Mouse (Mus musculus) cerebral cortex, adult 2 months (tissue): ENCODE measurements around the gene Ltbp1.

Source experiments
- WGBS: fragments of 180-500 bp; shearing (Covaris S2); methylation state at CpG from one replicate; pipeline ENCODE4 v1.1.7; 2018; 5-methylcytosine and 5-hydroxymethylcytosine counted together

Ltbp1 gene

DNA sequence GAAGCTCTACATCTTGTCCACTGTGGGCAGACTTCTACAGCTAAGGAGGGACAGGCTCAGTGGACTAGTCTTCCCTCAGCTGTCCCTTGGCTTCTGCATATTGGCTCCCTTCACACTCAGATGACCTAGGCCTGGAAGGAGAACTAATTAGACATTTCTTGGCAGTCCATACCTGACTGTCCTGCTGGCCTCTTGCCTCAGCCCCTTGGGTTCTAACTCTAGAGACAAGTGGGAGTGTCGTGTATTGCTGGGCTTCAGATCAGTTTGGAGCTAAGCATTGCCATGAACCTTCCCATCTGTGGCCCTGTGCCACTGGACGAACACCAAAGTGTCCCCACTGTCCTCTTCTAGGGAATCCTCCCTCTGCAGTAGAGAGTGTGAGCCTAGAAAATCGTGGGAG is 288.4 kb downstream of the Ltbp1 start:
- WGBS, result 69% methylated on average over 3 of the region's 3 CpGs

DNA sequence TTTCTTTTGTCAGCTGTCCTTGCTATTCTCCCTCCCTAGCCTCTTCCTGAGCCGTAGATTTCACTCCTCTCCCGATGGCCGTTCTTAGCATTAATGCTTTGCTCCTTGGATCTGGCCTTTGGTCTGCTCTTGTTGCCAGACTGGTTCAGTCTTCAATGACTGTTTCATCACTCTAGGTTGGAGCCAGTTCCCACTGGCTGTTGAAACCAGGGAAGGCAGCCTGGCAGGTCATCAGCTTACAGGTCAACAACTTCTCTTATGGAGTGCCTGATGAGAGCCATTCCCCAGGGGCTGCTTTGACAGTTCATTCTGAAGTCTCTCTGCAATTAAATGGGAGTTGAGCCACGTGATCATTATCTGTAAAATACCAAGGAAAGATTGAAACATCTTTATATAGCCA is 295.5 kb downstream of the Ltbp1 start:
- 80% methylated on average over 4 of the region's 4 CpGs for whole genome bisulfite sequencing

DNA sequence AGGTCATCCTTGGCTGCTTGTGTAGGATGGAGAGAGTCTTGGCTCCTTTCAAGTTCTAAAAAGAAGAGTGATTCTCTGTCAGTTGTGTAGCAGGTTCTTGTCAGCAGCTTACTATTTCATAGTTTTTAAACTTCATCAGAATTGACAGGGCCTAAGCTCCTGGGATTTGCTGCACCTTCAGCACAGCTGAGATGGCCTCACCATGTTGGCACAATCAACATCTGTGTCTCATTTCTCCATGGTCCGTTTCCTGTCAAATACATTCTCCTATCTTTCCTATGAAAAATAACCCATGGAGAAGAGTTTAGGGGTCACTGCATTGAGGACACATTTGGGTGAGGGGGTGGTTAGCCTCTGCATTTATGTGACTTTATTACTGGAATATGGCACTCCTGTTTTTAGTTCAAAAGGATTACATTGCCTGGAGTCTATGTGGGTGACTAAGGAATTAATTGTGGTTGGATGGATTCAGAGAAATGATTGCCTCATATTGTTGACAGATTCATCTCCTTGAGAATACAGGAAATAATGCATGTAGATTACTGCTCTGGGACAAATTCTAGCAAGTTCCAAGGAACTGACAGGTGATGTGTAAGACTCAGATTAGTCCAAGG is 299.5 kb downstream of the Ltbp1 start:
- WGBS, result 90% methylated on average over 1 of the region's 1 CpGs

DNA sequence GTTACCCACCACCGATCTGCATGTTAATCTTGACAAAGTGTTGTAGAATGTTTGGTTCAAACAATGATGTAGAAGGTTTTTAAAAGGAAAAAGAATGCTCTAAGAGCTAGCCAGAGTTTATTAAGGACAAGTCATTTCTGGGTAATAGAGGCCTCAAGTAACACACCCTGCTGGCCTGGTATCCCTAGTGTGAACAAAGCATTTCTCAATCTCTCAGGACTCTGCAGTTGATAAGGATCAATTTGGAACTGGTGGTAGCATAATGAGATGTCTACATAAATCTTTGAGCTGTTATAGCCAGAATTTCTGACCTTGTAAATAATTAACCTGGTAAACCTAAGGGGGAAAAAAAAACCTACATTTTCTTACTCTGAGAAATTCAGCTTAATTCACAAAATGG is 300.3 kb downstream of the Ltbp1 start:
- 81% methylated on average over 1 of the region's 1 CpGs for WGBS

DNA sequence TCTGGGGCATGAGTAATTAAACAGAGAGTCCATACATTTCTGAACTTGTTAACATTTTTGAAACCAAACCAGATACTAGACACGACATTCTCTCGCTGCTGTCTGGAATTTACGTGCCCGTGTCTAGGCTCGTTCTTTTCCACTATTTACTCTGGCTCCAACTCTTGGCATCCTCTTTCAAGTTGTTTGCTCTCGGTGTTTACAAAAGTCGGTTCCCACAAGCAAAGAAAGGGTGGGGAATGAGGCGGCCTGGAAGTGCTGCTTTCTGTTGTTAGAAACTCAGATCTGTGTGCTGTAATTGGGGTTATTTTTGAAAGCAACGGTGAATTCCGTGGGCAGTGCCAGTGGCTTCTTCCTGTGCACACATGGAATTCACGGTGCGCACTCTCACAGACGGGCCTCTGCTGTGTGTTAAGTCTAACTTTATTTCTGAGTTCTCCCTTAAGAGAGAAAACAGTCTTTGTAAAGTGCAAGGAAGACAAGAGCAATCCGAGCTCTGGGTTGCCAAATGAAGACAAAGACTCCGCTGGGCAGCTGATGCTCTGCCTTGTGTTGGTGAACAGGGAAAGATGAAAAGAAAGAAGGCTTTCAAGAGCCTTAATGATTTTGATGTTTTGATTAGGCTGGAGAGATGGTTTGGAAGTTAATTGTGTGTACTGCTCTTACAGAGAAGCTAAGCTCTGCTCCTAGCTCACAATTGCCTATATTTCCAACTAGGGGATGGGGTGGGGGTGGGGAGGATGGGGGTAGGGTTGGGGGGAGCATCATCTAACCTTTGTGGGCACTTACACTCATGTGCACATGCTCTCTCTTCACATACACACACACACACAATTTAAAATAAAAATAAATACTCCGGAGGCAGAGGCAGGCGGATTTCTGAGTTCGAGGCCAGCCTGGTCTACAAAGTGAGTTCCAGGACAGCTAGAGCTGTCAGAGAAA is 302.0 kb downstream of the Ltbp1 start:
- 43% methylated on average over 18 of the region's 18 CpGs for WGBS

DNA sequence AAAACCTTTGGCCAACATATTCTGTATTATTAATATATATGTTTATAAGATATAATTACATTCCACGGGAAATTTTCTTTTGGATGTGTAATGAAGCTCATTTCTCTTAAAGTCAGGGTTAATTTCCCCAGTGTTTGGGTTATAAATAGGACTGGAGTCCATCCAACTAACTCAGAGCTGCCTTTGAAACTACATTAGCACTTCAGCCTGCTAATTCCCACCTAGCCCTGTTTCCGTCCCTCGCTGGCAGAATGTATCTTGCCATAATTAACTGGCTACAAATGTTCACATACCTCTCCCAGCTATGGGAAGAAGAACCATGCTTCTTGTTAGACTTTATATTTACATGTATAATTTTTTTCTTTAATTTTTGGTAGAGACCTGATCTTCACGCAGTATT is 311.7 kb downstream of the Ltbp1 start:
- 38% methylated on average over 4 of the region's 4 CpGs for WGBS

DNA sequence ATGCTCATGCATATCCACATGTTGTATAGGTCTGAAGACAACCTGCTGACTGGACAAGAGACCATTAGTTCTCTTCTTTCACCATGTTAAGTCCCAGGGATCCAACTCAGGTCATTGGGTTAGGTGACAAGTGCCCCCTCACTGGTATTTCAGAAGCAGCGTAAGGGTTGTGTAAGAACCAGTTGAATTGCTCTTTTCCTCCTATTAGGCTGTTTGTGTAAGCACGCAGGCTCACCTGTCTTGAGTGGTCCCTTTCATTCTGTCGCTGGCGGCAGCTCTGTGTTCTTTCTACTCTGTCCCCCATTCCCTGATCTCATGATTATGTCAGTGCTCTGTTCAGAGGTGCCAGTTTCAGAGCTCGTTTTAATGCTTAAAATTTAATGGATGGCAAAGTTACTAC is 317.9 kb downstream of the Ltbp1 start:
- 78% methylated on average over 5 of the region's 5 CpGs for WGBS

DNA sequence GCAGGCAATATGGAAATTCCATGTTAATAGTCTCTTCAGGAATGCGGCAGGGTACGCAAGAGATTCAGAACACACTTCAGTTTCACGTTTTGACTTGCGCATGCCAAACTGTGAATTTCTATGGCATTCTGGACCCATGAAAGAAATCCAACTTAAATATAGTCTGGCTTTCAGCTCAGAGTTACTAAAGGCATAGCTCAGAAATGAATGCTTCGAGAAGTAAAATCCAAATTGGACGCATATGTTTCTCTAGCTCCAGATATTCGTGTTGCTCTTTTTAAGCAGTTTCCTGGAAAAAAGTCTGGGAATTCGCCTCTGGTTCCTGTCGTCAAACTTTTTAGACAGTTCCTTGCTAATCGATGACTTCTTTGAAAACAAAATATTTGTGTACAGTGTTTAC is 318.4 kb downstream of the Ltbp1 start:
- 60% methylated on average over 10 of the region's 10 CpGs for WGBS

DNA sequence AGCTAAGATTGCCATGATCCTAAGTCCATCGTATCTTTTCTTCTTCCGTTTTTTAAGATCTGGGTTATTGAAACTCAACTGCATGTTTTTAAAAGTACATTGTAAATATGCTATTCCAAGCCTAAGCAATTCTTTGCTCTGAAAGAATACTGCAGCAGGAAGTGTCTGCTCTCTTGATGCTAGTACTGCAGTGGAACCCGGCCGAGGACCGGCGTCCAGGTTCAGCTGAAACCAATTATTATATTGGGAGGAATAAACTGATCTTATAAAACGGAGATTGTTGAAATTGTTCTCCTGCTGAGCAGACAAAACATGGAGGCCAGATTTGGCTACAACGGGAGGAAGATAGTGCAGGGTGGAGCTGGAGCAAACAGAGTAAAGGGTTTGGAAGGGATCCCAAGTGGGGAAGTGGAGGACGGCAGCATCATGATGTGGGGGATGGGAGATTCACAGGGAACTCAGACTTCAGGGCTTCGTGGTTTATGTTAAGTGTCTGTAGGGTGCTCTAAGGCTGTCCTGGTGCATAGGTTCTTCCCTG is 322.8 kb downstream of the Ltbp1 start:
- 75% methylated on average over 10 of the region's 10 CpGs for WGBS

DNA sequence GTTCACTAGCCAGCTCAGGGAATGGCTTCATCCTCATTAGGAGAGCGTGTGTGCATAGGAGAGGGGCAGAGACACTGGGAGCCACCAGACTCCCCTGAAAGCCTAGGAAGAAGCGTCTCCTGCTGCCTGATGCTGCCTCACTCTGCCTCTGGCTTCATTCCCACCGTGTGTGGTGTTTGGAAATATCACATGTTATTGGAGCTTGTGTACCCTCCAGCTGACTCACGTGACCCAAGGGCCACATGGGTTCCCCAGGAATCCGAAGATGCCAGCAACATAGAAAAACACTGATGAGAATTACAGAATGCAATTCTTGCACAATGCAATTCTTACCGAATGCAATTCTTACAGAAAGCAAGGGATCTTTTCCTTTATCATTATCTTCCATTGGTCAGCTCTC is 325.0 kb downstream of the Ltbp1 start:
- 82% methylated on average over 6 of the region's 6 CpGs for WGBS

DNA sequence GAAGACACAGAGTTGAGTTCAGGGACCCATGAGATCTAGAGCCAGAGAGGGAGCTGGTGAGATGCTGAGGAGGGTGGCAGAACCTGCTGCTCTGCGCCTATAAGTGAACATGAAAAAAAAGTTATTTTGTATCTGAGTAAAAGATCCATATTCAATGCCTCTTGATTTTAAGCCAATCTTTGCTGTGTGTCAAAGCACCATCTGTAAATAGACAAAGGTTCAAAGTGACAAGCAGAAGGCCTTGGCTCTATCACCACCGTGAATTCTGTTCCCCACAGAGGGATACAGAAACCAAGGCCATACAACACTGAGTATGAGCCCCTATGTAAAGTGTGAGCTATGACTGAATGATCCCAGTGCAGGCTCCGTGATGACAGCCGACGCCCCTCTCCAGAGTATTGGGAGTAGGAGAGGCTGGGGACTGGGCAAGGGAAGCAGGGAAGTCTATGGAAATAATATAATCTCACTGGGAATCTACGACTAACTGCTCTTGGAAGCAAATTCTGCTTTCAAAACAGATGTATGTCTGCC is 326.1 kb downstream of the Ltbp1 start:
- 84% methylated on average over 6 of the region's 6 CpGs for WGBS

DNA sequence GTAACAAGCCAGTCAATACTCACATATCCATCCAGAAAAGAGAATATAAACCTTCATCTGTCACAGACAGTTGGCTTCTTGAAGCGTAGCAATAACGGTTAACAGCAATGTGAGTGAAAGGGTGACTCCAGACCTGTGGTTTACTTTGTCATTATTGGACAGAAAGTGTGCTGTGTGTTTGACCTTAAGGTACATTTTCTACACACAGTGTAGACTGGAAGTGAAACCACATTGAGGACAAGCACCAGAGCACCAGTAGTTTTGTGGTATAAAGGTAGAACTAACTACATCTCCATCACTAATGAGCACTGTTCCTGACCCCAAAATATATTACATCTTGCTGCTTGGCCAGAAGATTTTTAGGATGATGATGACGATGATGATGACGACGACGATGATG is 326.9 kb downstream of the Ltbp1 start:
- WGBS, result 97% methylated on average over 6 of the region's 6 CpGs

DNA sequence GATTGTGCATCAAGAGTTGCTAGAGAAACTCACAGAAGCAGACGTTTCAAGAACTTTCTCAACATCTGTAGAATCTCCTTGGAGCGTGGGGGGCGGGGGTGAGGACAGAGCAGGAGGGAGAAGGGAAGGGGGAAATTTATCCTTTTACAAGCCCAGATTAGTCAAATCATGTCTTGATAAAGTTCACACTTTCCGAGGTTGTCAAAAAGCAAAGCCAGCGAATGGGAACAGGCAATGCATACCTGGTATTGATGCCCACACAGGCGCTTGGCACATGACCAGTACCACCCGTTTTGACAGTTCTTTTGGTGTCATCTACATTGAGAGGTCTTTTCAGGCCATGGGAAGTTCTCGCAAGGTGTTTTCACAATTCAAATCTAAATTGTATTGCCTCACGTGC is 327.6 kb downstream of the Ltbp1 start:
- WGBS, result 89% methylated on average over 9 of the region's 9 CpGs

DNA sequence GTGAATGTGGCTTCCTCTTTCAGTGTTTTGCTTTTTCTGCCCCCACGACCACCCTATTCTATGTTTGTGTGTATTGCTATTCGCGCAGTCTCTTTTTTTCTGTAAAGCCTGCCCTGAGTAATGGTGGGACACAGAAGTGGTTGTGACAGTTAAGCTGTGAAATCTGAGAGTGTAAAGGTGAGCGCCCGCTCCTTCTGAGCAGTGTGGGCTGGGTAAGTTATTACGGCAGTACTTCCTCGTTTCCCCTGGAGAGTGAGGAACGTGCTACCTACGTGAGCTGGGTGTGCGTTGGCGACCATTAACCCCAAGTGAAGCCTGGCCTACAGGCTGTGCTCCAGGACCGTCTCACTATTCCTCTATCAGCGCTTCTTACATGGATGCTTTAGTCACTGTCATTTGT is 328.4 kb downstream of the Ltbp1 start:
- 94% methylated on average over 13 of the region's 13 CpGs for WGBS

DNA sequence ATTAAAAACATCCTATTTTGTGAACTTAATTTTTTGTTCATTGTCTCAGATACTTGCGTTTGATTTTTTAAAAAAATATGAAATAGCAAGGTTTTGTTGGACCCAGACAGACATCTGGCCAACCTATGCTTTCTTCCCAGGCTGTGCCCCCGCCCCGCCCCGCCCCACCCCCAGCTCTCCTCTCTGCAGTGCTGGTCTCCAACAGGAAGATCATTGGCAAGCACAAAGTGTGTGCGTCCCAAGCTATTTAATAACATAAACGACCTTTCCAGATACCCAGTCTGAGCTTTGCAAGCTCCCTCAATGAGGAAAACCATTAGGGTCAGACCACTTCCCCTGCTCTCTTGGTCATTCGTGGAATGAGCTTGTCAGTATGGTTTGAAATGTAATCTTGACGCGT is 330.3 kb downstream of the Ltbp1 start:
- 78% methylated on average over 9 of the region's 9 CpGs for WGBS

DNA sequence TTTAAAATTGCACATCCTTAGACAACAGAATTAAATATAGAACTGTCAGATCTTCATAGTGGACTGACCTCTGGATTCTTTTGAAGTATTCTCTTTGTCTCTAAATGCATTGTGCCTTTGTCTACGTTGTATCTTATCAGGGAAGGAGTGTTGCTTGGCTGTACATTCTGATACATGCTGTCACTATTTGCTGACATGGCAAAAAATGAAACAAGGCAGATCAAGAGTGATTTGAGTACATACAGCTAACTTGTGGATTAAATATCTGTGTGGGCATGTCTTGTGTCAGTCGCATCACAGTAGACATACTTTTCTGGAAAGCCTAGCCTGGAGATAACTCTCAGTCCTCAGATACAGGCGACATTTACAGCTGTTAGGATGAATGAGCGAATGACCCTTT is 335.9 kb downstream of the Ltbp1 start:
- 89% methylated on average over 4 of the region's 4 CpGs for WGBS

DNA sequence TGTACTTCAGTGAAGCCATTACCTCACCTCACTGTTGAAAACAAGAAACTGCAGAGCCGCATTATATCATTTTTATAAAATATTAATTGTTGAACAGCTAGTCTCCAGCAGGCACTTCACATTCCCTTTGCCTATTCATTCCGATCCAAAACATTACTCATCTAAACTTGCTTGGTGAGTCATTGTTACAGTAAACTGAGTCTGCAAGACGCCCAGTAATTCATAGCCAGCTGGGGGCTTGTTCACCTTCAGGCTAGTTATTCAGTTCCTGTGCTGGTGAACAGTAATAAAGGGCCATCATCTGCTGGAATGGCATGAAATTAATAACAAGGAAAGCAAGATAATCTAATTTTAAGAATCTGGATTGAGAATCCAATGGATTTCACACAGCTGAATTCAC is 339.7 kb downstream of the Ltbp1 start:
- WGBS, result 72% methylated on average over 3 of the region's 3 CpGs

DNA sequence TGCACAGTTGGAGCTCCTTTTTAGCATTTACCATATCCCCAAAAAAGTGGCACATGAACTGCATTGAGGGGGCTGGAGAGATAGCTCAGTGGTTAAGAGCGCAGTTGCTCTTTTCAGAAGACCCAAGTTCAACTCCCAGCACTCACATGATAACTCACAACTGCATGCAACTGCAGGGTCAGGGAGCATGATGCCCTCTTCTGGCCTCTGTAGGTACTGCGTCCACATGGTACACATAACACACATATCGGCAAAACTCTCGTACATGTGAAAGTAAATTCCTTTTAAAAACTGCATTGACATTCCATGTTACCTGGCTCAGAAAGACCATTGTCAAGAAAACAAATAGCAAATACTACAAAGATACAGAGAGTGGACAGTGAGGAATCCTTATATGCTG is 342.0 kb downstream of the Ltbp1 start:
- WGBS, result 99% methylated on average over 4 of the region's 4 CpGs

DNA sequence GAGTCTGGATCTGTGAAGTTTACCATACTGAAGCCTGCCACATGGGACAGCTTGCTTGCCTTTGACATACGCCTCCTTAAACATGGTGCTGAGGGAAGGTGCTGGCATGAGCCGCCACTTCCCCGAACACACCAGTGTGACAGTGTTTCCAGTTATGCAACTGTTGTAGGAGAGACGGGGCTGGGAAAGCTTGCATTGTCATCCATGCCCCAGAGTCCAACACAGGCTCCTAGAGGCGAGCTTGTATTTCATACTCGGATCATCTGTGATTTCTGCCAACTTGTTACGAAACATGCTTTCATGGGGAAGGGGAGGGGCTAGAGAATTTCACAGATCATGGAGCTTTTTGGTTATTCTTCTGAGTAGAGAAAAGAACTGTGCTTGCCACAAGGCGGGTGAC is 343.7 kb downstream of the Ltbp1 start:
- 63% methylated on average over 8 of the region's 8 CpGs for WGBS

DNA sequence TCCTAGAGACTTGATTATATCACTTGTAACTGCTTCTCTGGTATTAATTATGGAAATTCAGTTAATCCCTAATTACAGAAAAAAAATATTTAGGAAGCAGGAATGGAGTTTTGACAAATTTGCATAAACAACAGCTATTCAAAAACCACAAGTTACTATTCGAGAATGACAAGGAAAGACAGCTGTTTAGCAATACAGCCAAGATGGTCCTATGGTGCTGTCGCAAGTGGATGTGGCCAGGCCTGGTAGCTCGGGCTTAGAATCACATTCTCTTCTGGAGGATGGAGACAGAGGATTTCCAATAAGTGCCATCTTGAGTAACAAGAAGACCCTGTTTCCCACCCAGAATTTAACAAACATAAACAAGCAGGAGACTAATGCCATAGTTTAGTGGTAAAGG is 344.2 kb downstream of the Ltbp1 start:
- WGBS, result 82% methylated on average over 3 of the region's 3 CpGs

DNA sequence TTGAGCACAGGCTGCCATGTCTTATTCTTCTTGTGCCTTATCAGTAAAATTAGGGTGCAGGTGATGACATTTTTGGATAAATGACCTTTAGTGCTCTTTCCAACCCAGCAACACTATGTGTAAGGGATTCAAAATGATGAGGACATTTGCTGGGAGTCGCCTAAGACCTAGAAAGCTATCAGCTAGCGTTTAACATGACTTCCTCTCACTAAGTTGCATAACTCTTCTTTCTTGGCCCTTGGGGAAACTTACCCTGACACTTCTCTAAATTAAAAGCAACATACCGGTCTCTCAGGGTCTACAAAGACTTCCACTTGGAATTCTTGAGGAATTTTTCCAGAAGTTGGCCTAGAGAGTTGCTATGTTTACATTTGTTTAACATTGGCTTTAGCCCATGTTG is 348.0 kb downstream of the Ltbp1 start:
- WGBS, result 81% methylated on average over 3 of the region's 3 CpGs

DNA sequence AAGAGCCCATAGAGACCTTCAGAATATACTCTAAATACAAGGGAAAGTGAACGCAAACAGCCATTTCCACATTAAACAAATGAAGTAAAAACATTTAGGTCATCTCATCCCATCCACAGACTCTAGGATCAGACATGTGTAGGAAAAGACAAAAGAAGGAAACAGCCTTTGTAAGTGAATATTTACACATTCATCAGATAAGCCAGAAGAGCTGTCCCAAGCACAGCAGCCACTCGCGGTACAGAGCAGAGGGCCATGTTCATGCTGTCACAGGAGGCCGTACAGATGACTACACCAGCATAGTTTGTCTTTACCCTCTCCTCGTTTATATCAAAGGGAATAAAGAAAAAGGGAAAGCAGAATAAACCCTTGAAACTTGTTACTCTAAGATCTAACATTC is 350.1 kb downstream of the Ltbp1 start:
- 69% methylated on average over 5 of the region's 5 CpGs for WGBS

DNA sequence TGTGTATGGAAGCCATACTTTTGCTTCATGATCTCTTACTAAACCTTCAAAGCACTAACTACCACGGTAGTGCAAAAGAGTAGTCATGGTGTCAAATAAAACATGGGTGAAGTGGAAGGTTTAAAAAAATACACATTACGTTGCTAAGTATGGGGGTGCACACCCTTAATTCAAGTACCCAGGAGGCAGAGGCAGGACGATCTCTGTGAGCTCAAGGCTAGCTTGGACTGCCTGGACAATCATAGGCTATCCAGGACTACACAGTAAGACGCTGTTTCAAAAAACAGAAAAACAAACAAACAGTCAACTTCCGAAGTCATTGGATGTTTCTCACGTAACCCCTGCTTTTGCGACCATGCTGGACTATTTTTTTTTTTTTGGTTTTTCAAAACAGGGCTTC is 354.7 kb downstream of the Ltbp1 start:
- 94% methylated on average over 7 of the region's 7 CpGs for WGBS
